Mouse (Mus musculus) ES-E14 (cell line): ENCODE results near the gene Tmem110.

Experiments used
- CHD2 ChIP-seq: IDR thresholded peaks from 2 replicates; pipeline ENCODE4 v1.6.1; 2014; ENCODE audit warnings: mild to moderate bottlenecking, low read depth, low read length, inconsistent platforms
- HCFC1 ChIP-seq: IDR thresholded peaks from 2 replicates; pipeline ENCODE4 v1.6.1; 2012; ENCODE audit warnings: low read length, inconsistent platforms, borderline replicate concordance; ENCODE audit not compliant: insufficient read depth
- MAFK ChIP-seq: IDR thresholded peaks from 2 replicates; pipeline ENCODE4 v1.6.1; 2014; ENCODE audit warnings: mild to moderate bottlenecking, low read depth, low read length, inconsistent platforms; ENCODE audit not compliant: insufficient read depth
- ZC3H11A ChIP-seq: IDR thresholded peaks from 2 replicates; pipeline ENCODE4 v1.6.1; 2012; ENCODE audit warnings: low read depth, mild to moderate bottlenecking, inconsistent platforms, low read length, borderline replicate concordance
- ZNF384 ChIP-seq: IDR thresholded peaks from 2 replicates; pipeline ENCODE4 v1.6.1; 2012; ENCODE audit warnings: low read depth, low read length, inconsistent platforms

- TF ChIP-seq ZNF384 = no peak
- no peak for TF ChIP-seq MAFK
- no peak for TF ChIP-seq HCFC1
- TF ChIP-seq CHD2 = no peak
- TF ChIP-seq ZC3H11A = no peak
Observed at GRCm38 (mm10) chr14:30837416-30837996, 12.1 kb downstream of the Tmem110 start.
